Mouse (Mus musculus) thymus, adult 2 months (tissue): Measurements from ENCODE around the gene Prkcb. TPM values are rescaled to one million over a fixed set of nuclear protein-coding genes. Genes with fewer than 3 reads are reported as not detected.

Experiments
- DNase-seq: peaks from one replicate; pipeline ENCODE4 v3.0.0; 2021
- H3K27ac ChIP-seq: fragments of 200-500 bp; 2 replicates; pipeline ENCODE4 v1.5.1; 2012; ENCODE audit warnings: low read length, control low read depth; ENCODE audit not compliant: control insufficient read depth, insufficient read depth
- H3K27me3 ChIP-seq: fragments of 200-500 bp; 2 replicates; pipeline ENCODE4 v1.6.1; 2012; ENCODE audit warnings: mild to moderate bottlenecking, low read length, moderate library complexity, mixed read lengths; ENCODE audit not compliant: control insufficient read depth, insufficient read depth
- H3K36me3 ChIP-seq: fragments of 200-500 bp; 2 replicates; pipeline ENCODE4 v1.6.1; 2012; ENCODE audit warnings: mild to moderate bottlenecking, low read length, moderate library complexity; ENCODE audit not compliant: control insufficient read depth, insufficient read depth
- H3K4me1 ChIP-seq: fragments of 200-500 bp; replicated peaks from 2 replicates; pipeline ENCODE4 v1.6.1; 2012; ENCODE audit warnings: low read length; ENCODE audit not compliant: control insufficient read depth, insufficient read depth
- H3K4me3 ChIP-seq: fragments of 200-500 bp; 2 replicates; pipeline ENCODE4 v1.5.1; 2012; ENCODE audit warnings: mild to moderate bottlenecking, low read length, control low read depth, moderate library complexity; ENCODE audit not compliant: control insufficient read depth, insufficient read depth
- CTCF ChIP-seq: fragments of 200-500 bp; IDR thresholded peaks from 2 replicates; pipeline ENCODE4 v1.5.1; 2012; ENCODE audit warnings: mild to moderate bottlenecking, control low read depth, low read length, moderate library complexity, borderline replicate concordance; ENCODE audit not compliant: control insufficient read depth, poor library complexity, insufficient read depth; ENCODE audit errors: extremely low read depth
- POLR2A ChIP-seq: fragments of 200-500 bp; IDR thresholded peaks from 2 replicates; pipeline ENCODE4 v1.6.1; 2012; ENCODE audit warnings: mild to moderate bottlenecking, low read length, control low read depth, moderate library complexity; ENCODE audit not compliant: control insufficient read depth, poor library complexity, insufficient read depth; ENCODE audit errors: extremely low read depth
- WGBS: fragments of 180-500 bp; shearing (Covaris S2); methylation state at CpG from one replicate; pipeline ENCODE4 v1.1.7; 2018; 5-methylcytosine and 5-hydroxymethylcytosine counted together
- polyA plus RNA-seq: library from polyadenylated mRNA; depleted of rRNA; stranded (reverse); fragments of >200 nt; gene quantifications from 2 replicates; pipeline ENCODE4 v1.2.3, GENCODE M21; 2012

The Prkcb gene
- polyA plus RNA-seq, 1 experiment, result 247 TPM

DNA sequence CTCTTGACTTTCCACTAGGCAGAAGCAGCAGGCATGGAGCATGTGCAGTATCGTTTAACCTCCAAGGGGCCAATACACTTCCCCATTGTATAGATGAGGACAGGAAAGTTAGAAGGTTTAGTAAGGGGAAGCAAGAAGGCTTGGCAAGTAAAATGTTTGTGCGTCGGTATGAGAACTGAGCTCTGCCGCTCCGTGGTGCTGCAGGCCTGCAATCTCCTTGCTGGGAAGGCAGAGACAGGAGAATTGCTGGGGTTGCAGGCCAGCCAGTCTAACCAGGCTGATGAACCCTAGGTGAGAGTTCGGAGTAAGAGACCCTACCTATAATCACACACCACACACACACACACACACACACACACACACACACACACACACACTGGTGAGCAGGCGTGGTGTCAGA lies 188.6 kb downstream of the Prkcb start:
- no peak for DNase-seq
- Histone ChIP-seq H3K4me3 (no peak overlapping the region), H3K27ac (no peak overlapping the region), H3K27me3 (no peaks in the 10 kb centered on the region), H3K36me3 (peaks cover 14% of the 10 kb centered on the region; the same call in 1 of the 2 replicates), H3K4me1 (no peaks in the 10 kb centered on the region)
- 68% methylated on average over 7 of the region's 7 CpGs for WGBS
- TF ChIP-seq POLR2A, result no peak
- no peak for TF ChIP-seq CTCF

DNA sequence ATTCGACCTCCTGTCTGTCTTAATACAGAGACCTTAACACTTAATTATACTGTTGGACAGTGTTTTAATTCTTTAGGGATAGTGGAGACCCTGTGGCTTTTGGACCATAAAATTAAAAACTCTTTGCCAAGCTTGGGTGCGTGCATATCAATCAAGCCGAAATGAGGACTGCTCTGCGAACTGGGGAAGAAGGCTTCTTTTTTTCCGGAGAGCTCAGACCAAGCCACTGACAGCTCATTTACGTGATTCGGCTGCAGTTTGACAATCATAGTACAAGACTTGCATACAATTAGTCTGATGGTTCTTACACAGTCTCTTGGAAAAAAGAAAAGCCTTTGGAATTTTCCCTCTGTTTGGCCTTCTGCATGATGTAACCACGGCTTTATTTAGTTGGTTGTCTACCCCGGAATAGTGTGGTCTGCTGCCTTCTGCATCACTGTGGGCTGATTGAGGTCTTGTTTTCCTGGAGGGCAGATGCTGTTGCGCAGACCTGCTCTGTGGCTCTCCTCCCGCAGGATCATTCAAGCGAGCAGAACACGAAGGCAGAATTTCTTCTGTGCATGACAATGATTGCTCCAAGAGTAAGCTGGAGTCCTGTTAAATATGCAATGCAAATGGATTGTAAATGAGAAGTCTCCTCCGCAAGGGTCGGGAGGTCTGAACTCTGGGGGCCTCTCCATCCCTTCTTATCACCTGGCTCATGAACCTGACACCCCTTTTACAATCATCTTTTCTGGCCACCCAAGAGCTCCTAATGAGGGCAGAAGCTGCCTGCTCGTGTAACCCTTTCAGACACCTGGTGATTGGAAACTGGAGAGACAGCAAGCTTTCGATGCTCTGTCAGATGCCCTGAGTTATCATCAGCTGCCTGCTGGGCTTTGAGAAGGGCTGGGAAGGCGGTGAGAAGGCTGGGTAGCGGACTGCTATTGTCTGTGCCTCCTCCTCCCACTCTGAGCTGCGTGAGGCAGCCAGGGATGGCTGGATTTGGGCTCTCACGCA lies 189.3 kb downstream of the Prkcb start:
- H3K27me3 ChIP-seq, result no peaks in the 10 kb centered on the region
- H3K4me1 ChIP-seq, result no peaks in the 10 kb centered on the region
- TF ChIP-seq CTCF (no peak), POLR2A (no peak)
- H3K36me3 ChIP-seq, result peaks cover 14% of the 10 kb centered on the region; the same call in 1 of the 2 replicates
- H3K4me3 ChIP-seq, result no peak overlapping the region
- H3K27ac ChIP-seq, result no peak overlapping the region
- 83% methylated on average over 21 of the region's 21 CpGs for WGBS
- no peak for DNase-seq

GRCm38 (mm10) chr7:122483949-122484348 lies 195.4 kb downstream of the Prkcb start:
- TF ChIP-seq CTCF (no peak), POLR2A (no peak)
- WGBS, result 90% methylated on average over 8 of the region's 8 CpGs
- no peaks in the 10 kb centered on the region for H3K4me1 ChIP-seq
- DNase-seq, result no peak
- no peaks in the 10 kb centered on the region for H3K27me3 ChIP-seq
- H3K36me3 ChIP-seq, result peaks cover 3% of the 10 kb centered on the region; the same call in 1 of the 2 replicates
- no peak overlapping the region for H3K27ac ChIP-seq
- no peak overlapping the region for H3K4me3 ChIP-seq

DNA sequence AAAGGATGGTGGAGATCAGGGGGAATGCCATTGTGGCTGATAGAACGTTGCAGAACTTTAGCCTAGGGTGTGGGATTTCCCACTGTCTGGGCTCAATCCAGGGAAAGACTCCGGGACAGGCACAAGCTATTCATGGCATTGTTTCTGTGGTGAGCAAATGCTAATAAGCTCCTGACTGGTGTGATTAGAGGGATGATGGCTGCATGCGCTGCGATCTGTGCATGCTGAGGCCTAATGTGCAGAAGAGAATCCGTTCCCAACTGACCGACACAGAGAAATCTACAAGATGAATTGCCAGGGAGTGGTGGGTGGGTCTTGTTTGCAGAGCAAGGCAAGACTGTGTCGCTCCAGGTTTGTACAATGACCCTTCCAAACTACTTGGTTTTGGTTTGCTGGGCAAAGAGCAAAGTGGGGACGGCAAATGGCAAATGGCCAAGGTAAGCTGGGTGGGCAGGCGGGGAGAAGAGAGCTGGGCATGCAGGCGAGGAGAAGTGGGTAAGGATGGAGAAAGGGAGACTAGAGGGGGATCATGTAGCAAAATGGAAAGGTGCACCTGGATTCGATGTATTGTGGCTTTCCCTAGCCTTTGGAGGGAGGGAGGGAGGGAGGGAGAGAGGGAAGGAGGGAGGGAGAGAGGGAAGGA lies 199.5 kb downstream of the Prkcb start:
- Histone ChIP-seq H3K36me3 (no peaks in the 10 kb centered on the region; the same call in 1 of the 2 replicates), H3K4me3 (no peak overlapping the region), H3K27me3 (no peaks in the 10 kb centered on the region), H3K4me1 (no peaks in the 10 kb centered on the region), H3K27ac (no peak overlapping the region)
- TF ChIP-seq CTCF, result no peak
- no peak for TF ChIP-seq POLR2A
- WGBS, result 88% methylated on average over 11 of the region's 11 CpGs
- DNase-seq, result no peak

DNA sequence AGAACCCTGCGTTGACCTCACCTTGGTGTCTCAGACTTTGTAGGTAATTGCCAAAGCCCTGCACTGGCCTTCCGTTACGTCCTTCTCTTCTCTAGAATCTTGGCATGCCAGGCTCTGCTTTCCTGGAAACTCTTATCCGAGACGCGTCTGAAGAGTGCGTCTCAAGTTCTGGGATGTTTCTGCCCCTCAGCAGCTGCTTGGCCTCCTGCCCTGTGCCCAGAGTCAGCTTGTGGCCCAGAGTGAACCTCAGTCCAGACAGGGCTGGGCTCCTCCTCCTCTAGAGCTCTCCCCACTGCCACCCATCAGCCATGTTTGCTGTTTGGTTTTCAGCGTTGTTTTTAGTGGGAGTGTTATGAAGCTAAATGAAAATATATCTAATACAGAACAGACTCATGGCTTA lies 203.5 kb downstream of the Prkcb start:
- Histone ChIP-seq H3K27me3 (no peaks in the 10 kb centered on the region), H3K4me1 (no peaks in the 10 kb centered on the region), H3K36me3 (peaks cover 7% of the 10 kb centered on the region; the same call in 1 of the 2 replicates), H3K4me3 (no peak overlapping the region), H3K27ac (no peak overlapping the region)
- no peak for DNase-seq
- TF ChIP-seq CTCF, result no peak
- TF ChIP-seq POLR2A, result no peak
- WGBS, result 92% methylated on average over 8 of the region's 8 CpGs

GRCm38 (mm10) chr7:122492936-122493335 lies 204.4 kb downstream of the Prkcb start:
- no peak for DNase-seq
- no peaks in the 10 kb centered on the region for H3K4me1 ChIP-seq
- no peaks in the 10 kb centered on the region for H3K27me3 ChIP-seq
- no peak for TF ChIP-seq CTCF
- H3K36me3 ChIP-seq, result peaks cover 13% of the 10 kb centered on the region; the same call in 1 of the 2 replicates
- 98% methylated on average over 9 of the region's 9 CpGs for WGBS
- no peak overlapping the region for H3K27ac ChIP-seq
- H3K4me3 ChIP-seq, result no peak overlapping the region

- no peak for DNase-seq
Observed at GRCm38 (mm10) chr7:122494088-122494487, 205.5 kb downstream of the Prkcb start.

More at GRCm38 (mm10) chr7:122494088-122494487, 205.5 kb downstream of the Prkcb start:
- peaks cover 14% of the 10 kb centered on the region; the same call in 1 of the 2 replicates for H3K36me3 ChIP-seq
- WGBS, result 59% methylated on average over 3 of the region's 3 CpGs
- H3K4me3 ChIP-seq, result no peak overlapping the region
- H3K27me3 ChIP-seq, result no peaks in the 10 kb centered on the region
- TF ChIP-seq POLR2A (no peak), CTCF (no peak)
- no peaks in the 10 kb centered on the region for H3K4me1 ChIP-seq
- H3K27ac ChIP-seq, result no peak overlapping the region
